Mouse (Mus musculus) neural tube, embryonic 12.5 days (tissue): ENCODE data around the gene Pias1. TPM values are rescaled to one million over a fixed set of nuclear protein-coding genes. Genes with fewer than 3 reads are reported as not detected.

Experiments used
- ATAC-seq: fragments of 200-750 bp; cut with Nextera tagmentation; 2 replicates; pipeline ENCODE4 v1.8.0; 2017; ENCODE audit warnings: low read depth, mild to moderate bottlenecking, moderate TSS enrichment, moderate library complexity; ENCODE audit not compliant: low FRiP score
- H3K27ac ChIP-seq: fragments of 300-500 bp; sonication (generic); 2 replicates; pipeline ENCODE4 v1.5.1; 2016
- H3K27me3 ChIP-seq: fragments of 300-500 bp; sonication (generic); replicated peaks from 2 replicates; pipeline ENCODE4 v1.6.1; 2016; ENCODE audit warnings: mild to moderate bottlenecking
- H3K36me3 ChIP-seq: fragments of 300-500 bp; sonication (generic); 2 replicates; pipeline ENCODE4 v1.6.1; 2016; ENCODE audit warnings: mild to moderate bottlenecking
- H3K4me1 ChIP-seq: fragments of 300-500 bp; sonication (generic); 2 replicates; pipeline ENCODE4 v1.6.1; 2016
- H3K4me2 ChIP-seq: fragments of 300-500 bp; sonication (generic); replicated peaks from 2 replicates; pipeline ENCODE4 v1.6.1; 2016; ENCODE audit warnings: mild to moderate bottlenecking
- H3K4me3 ChIP-seq: fragments of 300-500 bp; sonication (generic); 2 replicates; pipeline ENCODE4 v1.5.1; 2016
- H3K9ac ChIP-seq: fragments of 300-500 bp; sonication (generic); 2 replicates; pipeline ENCODE4 v1.6.1; 2016; ENCODE audit warnings: mild to moderate bottlenecking
- H3K9me3 ChIP-seq: fragments of 300-500 bp; sonication (generic); 2 replicates; pipeline ENCODE4 v1.6.1; 2016; ENCODE audit warnings: mild to moderate bottlenecking
- WGBS: fragments of 180-500 bp; shearing (Covaris S2); methylation state at CpG from one replicate; pipeline ENCODE4 v1.1.7; 2016; 5-methylcytosine and 5-hydroxymethylcytosine counted together
- polyA plus RNA-seq: library from polyadenylated mRNA; unstranded; fragments of >200 nt; fragmentation: Nextera tagmentation; extraction: Ambion mirVana; gene quantifications from 2 replicates; pipeline ENCODE4 v1.2.1, GENCODE M21; 2016

Gene Pias1
- 56.5 and 64.5 TPM in 2 replicates for polyA plus RNA-seq

DNA sequence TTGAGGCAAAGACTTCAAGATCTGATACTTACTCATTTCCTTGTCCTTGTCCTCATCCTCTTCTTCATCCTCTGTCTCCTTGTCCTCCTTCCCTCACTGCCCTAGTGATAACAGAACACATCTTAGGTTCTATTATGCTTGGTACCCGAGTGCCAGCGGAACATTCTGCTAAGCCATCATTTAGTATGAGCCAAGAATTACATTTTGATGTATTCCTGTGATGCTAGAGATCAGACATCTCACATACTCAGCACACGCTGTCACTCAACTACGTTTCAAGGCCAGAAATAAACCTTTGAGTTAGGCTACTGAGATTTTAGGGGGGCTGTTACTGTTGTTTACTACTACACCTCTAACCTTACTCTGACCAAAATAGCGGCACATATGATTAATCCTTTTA is at the start of gene Pias1:
Pias1 (minus strand) TSS at position 101 of the 400 bp plus-strand sequence.
- Histone ChIP-seq H3K36me3 (no peaks in the 10 kb centered on the region), H3K9me3 (no peaks in the 10 kb centered on the region), H3K9ac (no peak within 1 kb of the TSS), H3K27me3 (no peaks in the 10 kb centered on the region), H3K27ac (no peak within 1 kb of the TSS), H3K4me2 (no peak within 1 kb of the TSS), H3K4me1 (no peaks in the 10 kb centered on the region), H3K4me3 (no peak within 1 kb of the TSS)
- WGBS: 87% methylated on average over 5 of the region's 5 CpGs
- no peak for ATAC-seq

DNA sequence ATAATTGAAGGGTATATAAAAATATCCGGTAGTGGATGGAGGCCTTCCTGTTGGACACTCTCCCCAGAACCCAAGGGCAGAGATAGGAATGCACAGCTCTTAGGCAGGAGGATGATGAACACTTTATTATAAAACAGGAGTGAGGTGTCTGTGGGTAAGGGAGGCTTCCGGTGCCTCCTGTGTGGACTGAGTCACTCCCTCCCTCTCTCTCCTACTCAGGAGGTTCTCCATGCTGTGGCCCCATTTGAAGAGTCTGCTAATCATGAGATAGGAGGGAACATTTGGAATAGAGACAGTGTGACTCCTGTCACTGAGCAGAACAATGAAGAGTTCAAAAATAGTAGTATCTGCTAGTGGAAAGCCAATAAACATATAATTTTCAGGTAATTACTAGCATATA is 47.7 kb upstream of the Pias1 start:
- H3K9ac ChIP-seq: no peak overlapping the region

DNA sequence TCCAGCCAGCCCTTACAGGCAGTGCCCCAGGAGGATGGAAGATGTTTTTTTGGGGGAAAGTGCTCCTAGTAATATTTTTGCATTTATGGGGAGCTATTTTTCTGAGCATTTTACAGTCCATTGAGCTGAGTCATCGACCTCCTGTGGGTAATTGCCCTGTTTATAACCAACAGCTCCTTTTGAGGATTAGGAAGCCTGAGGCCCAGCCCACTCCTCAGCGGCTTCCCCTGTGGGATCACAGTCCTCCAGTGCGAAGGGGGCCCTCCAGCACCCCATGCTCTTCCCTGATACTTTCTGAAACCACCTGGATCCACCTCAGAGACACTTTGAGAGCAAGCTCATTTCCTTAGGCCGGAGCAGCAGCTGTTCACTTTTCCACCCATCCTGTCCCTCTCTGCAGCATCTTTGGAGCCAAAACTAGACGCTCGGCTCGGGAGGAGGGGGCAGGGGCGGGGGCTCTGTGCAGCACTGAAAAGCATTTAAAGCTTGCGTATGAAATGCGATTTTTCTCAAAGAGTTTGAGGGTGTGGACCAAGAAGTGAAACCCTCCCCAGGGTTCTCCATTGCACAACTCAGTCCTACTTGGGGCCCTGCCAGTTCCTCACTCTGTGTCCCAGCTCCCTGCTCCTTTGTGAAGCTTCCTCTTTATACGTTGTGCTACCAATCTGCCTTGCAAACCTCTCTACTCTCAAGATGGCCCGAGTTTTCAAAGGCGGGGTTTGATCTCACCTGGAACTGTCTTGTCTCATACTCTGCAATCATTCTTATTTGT is 43.5 kb upstream of the Pias1 start:
- H3K27me3 ChIP-seq: no peaks in the 10 kb centered on the region
- H3K9ac ChIP-seq: no peak overlapping the region
- no peak for ATAC-seq
- H3K4me3 ChIP-seq: no peak overlapping the region
- H3K9me3 ChIP-seq: no peaks in the 10 kb centered on the region
- H3K4me2 ChIP-seq: no peak overlapping the region
- 59% methylated on average over 13 of the region's 13 CpGs for WGBS
- H3K36me3 ChIP-seq: no peaks in the 10 kb centered on the region
- peaks cover 4% of the 10 kb centered on the region; the same call in 1 of the 2 replicates for H3K4me1 ChIP-seq
- H3K27ac ChIP-seq: no peak overlapping the region

More for the DNA sequence above, 47.7 kb upstream of the Pias1 start:
- Histone ChIP-seq H3K27ac (no peak overlapping the region), H3K36me3 (no peaks in the 10 kb centered on the region), H3K4me3 (no peak overlapping the region), H3K4me1 (peaks cover 4% of the 10 kb centered on the region; the same call in 1 of the 2 replicates), H3K9me3 (no peaks in the 10 kb centered on the region), H3K4me2 (no peak overlapping the region), H3K27me3 (no peaks in the 10 kb centered on the region)
- WGBS: 89% methylated on average over 2 of the region's 2 CpGs
- ATAC-seq: no peak

DNA sequence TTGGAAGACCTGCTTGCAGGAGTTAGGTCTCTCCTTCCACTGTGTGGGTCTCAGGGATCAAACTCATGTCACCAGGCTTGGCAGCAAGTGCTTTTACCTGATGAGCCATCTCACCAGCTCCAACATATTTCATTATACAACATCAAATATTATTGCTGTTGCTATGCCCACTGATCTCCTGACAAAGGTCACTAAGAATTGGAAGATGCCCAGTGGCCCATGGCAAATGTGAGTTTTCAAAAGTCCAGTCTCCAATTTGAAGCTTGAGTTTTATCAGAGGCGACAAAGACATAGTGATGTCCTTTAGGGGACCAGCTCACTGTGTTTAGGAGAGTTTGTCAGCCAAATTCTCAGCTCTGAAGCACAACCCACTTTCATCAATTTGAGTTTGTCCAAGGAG is 34.8 kb upstream of the Pias1 start:
- no peak overlapping the region for H3K4me3 ChIP-seq
- 96% methylated on average over 1 of the region's 1 CpGs for WGBS
- no peaks in the 10 kb centered on the region for H3K9me3 ChIP-seq
- H3K4me1 ChIP-seq: no peaks in the 10 kb centered on the region
- ATAC-seq: no peak
- H3K9ac ChIP-seq: no peak overlapping the region
- no peak overlapping the region for H3K4me2 ChIP-seq
- no peak overlapping the region for H3K27ac ChIP-seq
- H3K27me3 ChIP-seq: no peaks in the 10 kb centered on the region
- H3K36me3 ChIP-seq: no peaks in the 10 kb centered on the region

DNA sequence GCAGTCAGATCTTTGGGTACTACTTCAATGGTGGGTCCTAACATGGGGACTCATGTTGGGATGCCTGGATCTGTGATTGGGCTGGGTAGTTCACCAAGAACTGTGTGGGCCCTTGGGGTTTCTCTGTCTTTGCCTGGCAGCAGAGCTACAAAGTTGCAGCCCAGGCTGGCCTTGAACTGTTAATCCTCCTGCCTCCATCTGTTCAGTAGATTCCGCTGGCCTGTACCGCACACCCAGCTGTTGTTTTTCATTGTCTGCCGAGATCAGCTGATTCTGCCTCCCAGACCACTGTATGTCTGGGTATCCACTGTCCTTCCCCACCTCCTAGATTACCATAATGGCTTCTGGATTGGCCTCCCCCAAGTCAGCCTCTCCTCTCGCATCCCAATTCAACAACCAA is 19.6 kb upstream of the Pias1 start:
- WGBS: 91% methylated on average over 4 of the region's 4 CpGs

GRCm38 (mm10) chr9:63006081-63006820 is 18.5 kb upstream of the Pias1 start:
- H3K36me3 ChIP-seq: no peaks in the 10 kb centered on the region
- ATAC-seq: no peak

More for the DNA sequence above, 19.6 kb upstream of the Pias1 start:
- no peak overlapping the region for H3K4me3 ChIP-seq
- no peak overlapping the region for H3K4me2 ChIP-seq
- no peak overlapping the region for H3K27ac ChIP-seq
- no peaks in the 10 kb centered on the region for H3K27me3 ChIP-seq
- H3K9ac ChIP-seq: no peak overlapping the region
- no peaks in the 10 kb centered on the region for H3K9me3 ChIP-seq
- ATAC-seq: no peak
- no peaks in the 10 kb centered on the region for H3K36me3 ChIP-seq
- no peaks in the 10 kb centered on the region for H3K4me1 ChIP-seq

DNA sequence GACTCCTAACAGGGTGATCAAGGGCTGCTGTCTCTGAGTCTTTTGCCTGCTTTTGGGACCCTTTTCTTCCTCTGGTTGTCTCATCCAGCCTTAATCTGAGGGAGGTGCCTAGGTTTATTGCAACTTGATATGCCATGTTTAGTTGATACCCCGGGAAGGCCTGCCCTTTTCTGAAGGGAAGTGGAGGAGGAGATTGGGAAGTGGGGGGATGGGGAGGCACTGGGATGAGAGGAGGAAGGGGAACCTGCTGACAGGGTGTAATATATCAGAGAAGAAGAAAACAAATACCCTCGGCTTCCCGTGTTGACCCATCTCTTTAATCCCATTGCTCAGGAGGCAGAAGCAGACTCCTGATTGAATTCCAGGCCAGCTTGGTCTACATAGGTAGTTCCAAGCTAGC is 10.8 kb upstream of the Pias1 start:
- Histone ChIP-seq H3K27me3 (no peaks in the 10 kb centered on the region), H3K4me1 (no peaks in the 10 kb centered on the region), H3K9me3 (no peaks in the 10 kb centered on the region), H3K4me2 (no peak overlapping the region), H3K9ac (no peak overlapping the region), H3K36me3 (no peaks in the 10 kb centered on the region), H3K27ac (no peak overlapping the region), H3K4me3 (no peak overlapping the region)
- WGBS: 64% methylated on average over 3 of the region's 3 CpGs
- no peak for ATAC-seq

More at GRCm38 (mm10) chr9:63006081-63006820, 18.5 kb upstream of the Pias1 start:
- no peak overlapping the region for H3K4me2 ChIP-seq
- H3K27ac ChIP-seq: no peak overlapping the region
- no peak overlapping the region for H3K9ac ChIP-seq
- 75% methylated on average over 6 of the region's 6 CpGs for WGBS
- no peaks in the 10 kb centered on the region for H3K9me3 ChIP-seq
- H3K27me3 ChIP-seq: no peaks in the 10 kb centered on the region
- H3K4me3 ChIP-seq: no peak overlapping the region
- no peaks in the 10 kb centered on the region for H3K4me1 ChIP-seq

GRCm38 (mm10) chr9:62997626-62998025 is 9.9 kb upstream of the Pias1 start:
- H3K4me2 ChIP-seq: no peak overlapping the region
- no peaks in the 10 kb centered on the region for H3K36me3 ChIP-seq
- H3K4me1 ChIP-seq: no peaks in the 10 kb centered on the region
- no peaks in the 10 kb centered on the region for H3K27me3 ChIP-seq
- H3K27ac ChIP-seq: no peak overlapping the region
- no peak overlapping the region for H3K4me3 ChIP-seq
- H3K9ac ChIP-seq: no peak overlapping the region
- no peaks in the 10 kb centered on the region for H3K9me3 ChIP-seq
- no peak for ATAC-seq
- 95% methylated on average over 3 of the region's 3 CpGs for WGBS

- no peaks in the 10 kb centered on the region for H3K9me3 ChIP-seq
- no peak overlapping the region for H3K27ac ChIP-seq
- no peak overlapping the region for H3K4me2 ChIP-seq
- H3K36me3 ChIP-seq: no peaks in the 10 kb centered on the region
- H3K4me3 ChIP-seq: no peak overlapping the region
- WGBS: 63% methylated on average over 2 of the region's 2 CpGs
- no peak for ATAC-seq
- no peak overlapping the region for H3K9ac ChIP-seq
- no peaks in the 10 kb centered on the region for H3K27me3 ChIP-seq
- no peaks in the 10 kb centered on the region for H3K4me1 ChIP-seq
Observed at GRCm38 (mm10) chr9:62995186-62995585, 7.5 kb upstream of the Pias1 start.

DNA sequence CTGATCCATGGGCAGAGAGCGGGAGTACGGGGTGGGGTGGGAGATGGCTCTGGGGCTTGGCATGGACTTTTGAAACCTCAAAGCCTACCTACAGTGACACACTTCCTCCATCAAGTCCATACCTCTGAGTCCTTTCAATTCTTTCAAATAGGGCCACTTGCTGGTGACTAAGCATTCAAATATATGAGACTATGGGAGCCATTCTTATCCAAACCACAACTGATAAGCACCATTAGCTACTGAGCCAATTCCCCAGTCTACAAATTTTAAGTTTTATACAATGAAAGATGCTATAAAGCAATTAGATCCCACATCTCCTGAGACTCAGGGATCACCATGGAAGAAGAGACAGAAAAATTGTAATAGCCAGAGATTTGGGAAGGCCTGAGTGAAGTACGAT is 2.4 kb upstream of the Pias1 start:
- over 99% methylated on average over 3 of the region's 3 CpGs for WGBS
- Histone ChIP-seq H3K27ac (no peak overlapping the region), H3K4me3 (no peak overlapping the region), H3K36me3 (no peaks in the 10 kb centered on the region), H3K4me2 (no peak overlapping the region), H3K9ac (no peak overlapping the region), H3K27me3 (no peaks in the 10 kb centered on the region), H3K9me3 (no peaks in the 10 kb centered on the region), H3K4me1 (no peaks in the 10 kb centered on the region)
- no peak for ATAC-seq

DNA sequence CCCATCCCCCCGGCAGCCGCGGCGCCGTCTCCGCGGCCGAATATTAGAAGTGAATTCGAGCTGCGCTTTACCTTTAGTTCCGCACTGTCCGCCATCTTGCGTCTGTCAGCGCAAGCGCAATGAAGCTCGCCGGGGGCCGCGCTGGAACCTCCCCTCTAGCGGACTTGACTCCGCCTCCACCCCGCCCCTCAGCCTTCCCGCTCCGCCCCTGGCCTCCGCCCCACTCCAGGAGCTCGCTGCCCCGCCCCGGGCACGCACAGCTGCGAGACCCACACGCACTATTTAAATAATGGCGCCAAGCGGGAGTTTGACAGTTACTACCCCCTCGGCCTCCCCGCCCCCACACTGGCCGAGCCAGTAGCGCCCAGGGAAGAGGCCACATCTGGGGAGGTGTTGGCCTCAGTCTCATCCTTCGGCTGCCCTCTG is 6.9 kb downstream of the Pias1 start:
- Histone ChIP-seq H3K4me1 (peaks cover 6% of the 10 kb centered on the region), H3K9me3 (no peaks in the 10 kb centered on the region), H3K4me2 (peak overlapping the region; percentile 80), H3K9ac (peak overlapping the region; percentile 86), H3K4me3 (peak overlapping the region; percentile 91), H3K27ac (peak overlapping the region; percentile 97), H3K36me3 (no peaks in the 10 kb centered on the region), H3K27me3 (no peaks in the 10 kb centered on the region)
- peak; percentile 94 for ATAC-seq
- under 1% methylated on average over 38 of the region's 38 CpGs for WGBS

GRCm38 (mm10) chr9:62980162-62980776 is 7.5 kb downstream of the Pias1 start:
- H3K27ac ChIP-seq: peak overlapping the region; percentile 97
- WGBS: under 1% methylated on average over 54 of the region's 63 CpGs
- peak overlapping the region; percentile 86 for H3K9ac ChIP-seq
- no peaks in the 10 kb centered on the region for H3K36me3 ChIP-seq
- no peaks in the 10 kb centered on the region for H3K27me3 ChIP-seq
- peaks cover 6% of the 10 kb centered on the region for H3K4me1 ChIP-seq
- ATAC-seq: peak; percentile 84
- H3K4me2 ChIP-seq: peak overlapping the region; percentile 80
- H3K9me3 ChIP-seq: no peaks in the 10 kb centered on the region
- peak overlapping the region; percentile 91 for H3K4me3 ChIP-seq
